In the genomic region with DNA sequence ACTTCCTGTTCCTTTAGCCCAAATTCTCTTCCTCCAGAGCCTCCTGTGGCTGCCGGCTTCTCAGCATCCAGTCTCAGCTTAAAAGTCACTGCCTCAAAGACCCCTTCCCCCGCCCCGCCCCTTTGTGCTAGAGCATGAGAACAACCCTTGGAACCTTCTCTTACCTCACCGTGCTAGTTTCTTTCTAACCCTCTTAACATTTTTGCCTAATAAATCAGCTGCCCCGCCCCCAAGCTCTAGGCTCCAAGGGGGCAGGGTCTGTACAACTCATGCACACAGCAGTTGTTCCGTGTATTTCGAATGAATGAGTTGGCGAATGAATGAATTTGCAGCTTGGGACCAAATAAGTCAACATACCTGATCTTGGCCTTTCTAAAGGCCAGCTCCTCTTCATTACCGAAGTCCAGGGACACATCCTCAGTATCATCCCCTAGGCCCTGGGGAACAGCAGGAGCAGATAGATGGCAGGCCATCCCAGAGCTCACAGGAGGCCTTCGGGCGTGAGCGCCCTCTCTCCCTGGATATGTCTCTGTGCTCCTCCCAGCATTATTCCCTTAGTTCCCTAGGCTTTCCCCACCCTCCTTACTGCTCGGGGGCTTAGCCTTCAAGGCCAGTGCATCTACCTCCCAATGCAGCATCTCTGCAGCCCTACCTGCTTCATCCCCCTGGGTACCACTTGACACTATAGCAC, we compare ENCODE assay signal across 8 mouse cellular contexts. TPM values are rescaled to one million over a fixed set of nuclear protein-coding genes. Genes with fewer than 3 reads are reported as not detected.
DNase-seq lines count a peak whose midpoint lies in the region; ATAC-seq and TF ChIP-seq lines count a peak whose summit lies in the region.

No protein-coding gene starts in this region.

- intact Hi-C loops in left cerebral cortex, postnatal 14 days (cut with DNase I) = no loop called here

- peak overlapping the region; percentile 80 for H3K4me3 ChIP-seq in cerebellum, adult 2 months (replicated peaks; ENCODE audit: insufficient read depth, low read depth, low read length)
- peak overlapping the region; percentile 28 for H3K4me3 ChIP-seq in liver, embryonic 12.5 days

- ATAC-seq in liver, embryonic 12.5 days = no peak

- TF ChIP-seq CTCF in cerebellum, adult 2 months (IDR thresholded peaks at IDR 0.05; ENCODE audit: borderline replicate concordance, insufficient read depth, low read depth, low read length) = no peak

- H3K27ac ChIP-seq in cerebellum, adult 2 months (ENCODE audit: insufficient read depth, low read length) = 0 out of 2 replicates have a peak overlapping the region, but pooled peaks have one; percentile 38
- no peak overlapping the region for H3K27ac ChIP-seq in liver, embryonic 12.5 days

- H3K9ac ChIP-seq in liver, embryonic 12.5 days = no peak overlapping the region

- H3K27me3 ChIP-seq in cerebellum, adult 2 months (ENCODE audit: control insufficient read depth, insufficient read depth, low read length) = no peaks in the 10 kb centered on the region
- H3K27me3 ChIP-seq in liver, embryonic 12.5 days (replicated peaks) = no peaks in the 10 kb centered on the region

- WGBS in cerebellum, adult 2 months = 18% methylated on average over 13 of the region's 13 CpGs
- 44% methylated on average over 13 of the region's 13 CpGs for WGBS in liver, embryonic 12.5 days (ENCODE audit: insufficient replicate concordance)

- no peak for TF ChIP-seq POLR2A in cerebellum, adult 2 months (IDR thresholded peaks at IDR 0.05; ENCODE audit: borderline replicate concordance, insufficient read depth, low read length)

- peak in 1 of 2 experiments; percentile 23 for DNase-seq in cerebellum, adult 2 months
- DNase-seq in cerebellum, adult 11-12 months = no peak
- peak; percentile 24 for DNase-seq in right cerebral cortex, postnatal 4 days
- DNase-seq in right cerebral cortex, postnatal 25 days = no peak
- DNase-seq in urinary bladder, postnatal 36 days (ENCODE audit: low spot score in 2 of 2) = no peak
- no peak for DNase-seq in adipocyte (ENCODE audit: low spot score)
- DNase-seq in left cerebral cortex, postnatal 14 days (ENCODE audit: low spot score in 2 of 2) = no peak

- H3K9me3 ChIP-seq in liver, embryonic 12.5 days (replicated peaks) = no peaks in the 10 kb centered on the region

- peak overlapping the region; percentile 41 for H3K4me2 ChIP-seq in liver, embryonic 12.5 days

- peaks cover 10% of the 10 kb centered on the region for H3K4me1 ChIP-seq in cerebellum, adult 2 months (ENCODE audit: control insufficient read depth, insufficient read depth, low read length)
- no peaks in the 10 kb centered on the region for H3K4me1 ChIP-seq in liver, embryonic 12.5 days

- H3K36me3 ChIP-seq in liver, embryonic 12.5 days = no peaks in the 10 kb centered on the region

RNA-seq across cellular contexts. Expression of a gene that starts 0.4 kb away (rescaled TPM):
- 25.5 and 27.3 TPM in 2 replicates for polyA plus RNA-seq in cerebellum, adult 2 months (2012; rRNA removed)
- 1.7 and 1.8 TPM in 2 replicates for polyA plus RNA-seq in liver, embryonic 12.5 days (2016; fragmentation: Nextera tagmentation; extraction: Ambion mirVana)
- 10 to 100 TPM; 33.6 to 36.0 TPM for total RNA-seq in left cerebral cortex, postnatal 14 days (2021)

RNA-seq across cellular contexts. Expression of a gene that starts 33.1 kb away (rescaled TPM):
- 0.11 and 0.22 TPM in 2 replicates for polyA plus RNA-seq in cerebellum, adult 2 months (2012; rRNA removed)
- polyA plus RNA-seq in liver, embryonic 12.5 days (2016; fragmentation: Nextera tagmentation; extraction: Ambion mirVana) = 0.13 TPM in 1 of 2 replicates, not detected in the other
- under 1 TPM in 1 of 2 experiments, not detected in 1; 0.04 TPM for total RNA-seq in left cerebral cortex, postnatal 14 days (2021)

RNA-seq across cellular contexts. Expression of a gene that starts 35.0 kb away (rescaled TPM):
- 30.0 and 30.8 TPM in 2 replicates for polyA plus RNA-seq in cerebellum, adult 2 months (2012; rRNA removed)
- polyA plus RNA-seq in liver, embryonic 12.5 days (2016; fragmentation: Nextera tagmentation; extraction: Ambion mirVana) = 49.4 and 52.0 TPM in 2 replicates
- 10 to 100 TPM; 17.2 to 17.8 TPM for total RNA-seq in left cerebral cortex, postnatal 14 days (2021)

RNA-seq across cellular contexts. Expression of a gene that starts 51.4 kb away (rescaled TPM):
- 14.7 and 20.3 TPM in 2 replicates for polyA plus RNA-seq in cerebellum, adult 2 months (2012; rRNA removed)
- polyA plus RNA-seq in liver, embryonic 12.5 days (2016; fragmentation: Nextera tagmentation; extraction: Ambion mirVana) = 0.08 TPM in 1 of 2 replicates, not detected in the other
- total RNA-seq in left cerebral cortex, postnatal 14 days (2021) = 1 to 10 TPM; 4.1 to 6.5 TPM
